Mouse (Mus musculus) hindbrain, embryonic 11.5 days (tissue): Measurements from ENCODE around the gene Cntnap5b. TPM values are rescaled to one million over a fixed set of nuclear protein-coding genes. Genes with fewer than 3 reads are reported as not detected.
A peak's percentile ranks its signal among the peaks of the same experiment; 100 is the strongest.

Experiments used
- ATAC-seq: fragments of 200-750 bp; cut with Nextera tagmentation; 2 replicates; pipeline ENCODE4 v1.8.0; 2017; ENCODE audit warnings: mild to moderate bottlenecking, moderate TSS enrichment, moderate library complexity; ENCODE audit not compliant: low FRiP score
- DNase-seq: peaks from one replicate; pipeline ENCODE4 v3.0.0-alpha.2; 2015; ENCODE audit warnings: low spot score
- H3K27ac ChIP-seq: fragments of 300-500 bp; sonication (generic); 2 replicates; pipeline ENCODE4 v1.5.1; 2014; ENCODE audit warnings: mild to moderate bottlenecking, low read depth, low read length
- H3K27me3 ChIP-seq: fragments of 300-500 bp; sonication (generic); 2 replicates; pipeline ENCODE4 v1.6.1; 2014; ENCODE audit warnings: mild to moderate bottlenecking, low read length, moderate library complexity, mixed read lengths; ENCODE audit not compliant: control insufficient read depth, insufficient read depth
- H3K36me3 ChIP-seq: fragments of 300-500 bp; sonication (generic); 2 replicates; pipeline ENCODE4 v1.6.1; 2014; ENCODE audit warnings: mild to moderate bottlenecking, low read length, moderate library complexity, mixed read lengths; ENCODE audit not compliant: control insufficient read depth, insufficient read depth
- H3K4me1 ChIP-seq: fragments of 300-500 bp; sonication (generic); replicated peaks from 2 replicates; pipeline ENCODE4 v1.6.1; 2014; ENCODE audit warnings: low read length, mixed read lengths; ENCODE audit not compliant: control insufficient read depth, insufficient read depth
- H3K4me2 ChIP-seq: fragments of 300-500 bp; sonication (generic); replicated peaks from 2 replicates; pipeline ENCODE4 v1.6.1; 2014; ENCODE audit warnings: mild to moderate bottlenecking, low read depth, low read length
- H3K4me3 ChIP-seq: fragments of 300-500 bp; sonication (generic); 2 replicates; pipeline ENCODE4 v1.5.1; 2014; ENCODE audit warnings: low read depth, low read length
- H3K9ac ChIP-seq: fragments of 300-500 bp; sonication (generic); 2 replicates; pipeline ENCODE4 v1.6.1; 2014; ENCODE audit warnings: low read depth, low read length
- H3K9me3 ChIP-seq: fragments of 300-500 bp; sonication (generic); 2 replicates; pipeline ENCODE4 v1.6.1; 2016; ENCODE audit warnings: low read length; ENCODE audit not compliant: control insufficient read depth
- WGBS: fragments of 180-500 bp; shearing (Covaris S2); extraction: QIAGEN DNeasy Blood & Tissue Kit; methylation state at CpG from one replicate; pipeline ENCODE4 v1.1.7; 2014; 5-methylcytosine and 5-hydroxymethylcytosine counted together
- polyA plus RNA-seq: library from polyadenylated mRNA; unstranded; fragments of >200 nt; fragmentation: Nextera tagmentation; extraction: Ambion mirVana; gene quantifications from 2 replicates; pipeline ENCODE4 v1.2.1, GENCODE M21; 2014

Cntnap5b gene
- polyA plus RNA-seq, 1 experiment from 2014 or later: 0.39 TPM

DNA sequence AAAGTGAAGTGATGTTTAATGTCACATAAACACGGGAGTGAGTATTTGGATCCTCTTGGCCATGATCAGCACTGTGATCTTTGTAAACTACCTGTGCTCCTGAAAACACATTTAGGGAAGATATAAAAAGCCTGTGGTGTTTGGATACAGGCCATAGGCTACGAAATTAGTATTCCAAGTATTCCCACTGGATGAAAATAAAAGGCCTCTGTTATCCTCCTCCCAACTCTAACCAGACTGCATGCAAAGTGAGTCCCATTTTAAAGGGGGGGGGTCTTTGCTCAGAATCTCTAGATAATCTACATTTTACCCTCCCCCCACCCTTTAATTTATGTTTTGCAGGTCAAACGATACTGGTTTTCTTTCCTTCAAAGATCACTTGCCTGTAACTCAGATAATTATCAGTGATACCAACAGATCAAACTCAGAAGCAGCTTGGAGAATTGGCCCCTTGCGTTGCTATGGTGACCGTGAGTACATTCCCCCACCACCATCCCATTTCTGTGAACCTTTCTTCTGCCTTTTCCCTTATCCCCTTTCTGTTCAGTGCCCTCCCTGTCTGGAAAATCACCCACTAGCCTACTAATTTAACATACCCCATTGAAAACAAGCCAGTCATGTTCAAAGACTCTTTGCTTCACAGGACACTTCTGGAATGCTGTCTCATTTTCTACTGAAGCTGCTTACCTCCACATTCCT is 597.0 kb downstream of the Cntnap5b start:
- no peak overlapping the region for H3K9ac ChIP-seq
- H3K27me3 ChIP-seq: no peaks in the 10 kb centered on the region
- no peak overlapping the region for H3K4me3 ChIP-seq
- 80% methylated on average over 5 of the region's 5 CpGs for WGBS
- H3K27ac ChIP-seq: no peak overlapping the region
- no peaks in the 10 kb centered on the region for H3K9me3 ChIP-seq
- DNase-seq: peak; percentile 2
- ATAC-seq: peak; percentile 83
- no peaks in the 10 kb centered on the region for H3K36me3 ChIP-seq
- H3K4me1 ChIP-seq: no peaks in the 10 kb centered on the region
- no peak overlapping the region for H3K4me2 ChIP-seq

DNA sequence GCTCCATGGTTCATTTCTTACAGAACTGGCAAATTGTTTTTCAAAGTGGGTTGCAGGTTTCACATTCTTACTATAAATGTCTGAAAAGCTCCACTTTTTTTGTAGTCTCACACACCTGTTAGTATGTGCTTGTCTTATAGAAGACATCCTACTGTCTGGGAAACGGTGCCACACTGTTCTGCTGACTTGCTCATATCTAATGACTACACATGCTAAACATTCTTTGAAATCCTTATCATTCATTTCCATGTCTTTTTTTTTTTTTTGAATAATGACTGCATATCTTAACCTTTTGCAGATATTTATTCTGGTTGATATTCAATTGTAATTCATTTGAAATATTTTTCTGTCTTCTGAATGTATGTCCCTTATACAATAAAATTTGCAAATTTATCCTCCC is 613.7 kb downstream of the Cntnap5b start:
- no peaks in the 10 kb centered on the region for H3K4me1 ChIP-seq
- H3K4me3 ChIP-seq: no peak overlapping the region
- H3K27ac ChIP-seq: no peak overlapping the region
- H3K4me2 ChIP-seq: no peak overlapping the region
- 89% methylated on average over 1 of the region's 1 CpGs for WGBS
- H3K36me3 ChIP-seq: no peaks in the 10 kb centered on the region
- H3K27me3 ChIP-seq: no peaks in the 10 kb centered on the region
- H3K9ac ChIP-seq: no peak overlapping the region
- ATAC-seq: no peak
- H3K9me3 ChIP-seq: no peaks in the 10 kb centered on the region
- DNase-seq: no peak

DNA sequence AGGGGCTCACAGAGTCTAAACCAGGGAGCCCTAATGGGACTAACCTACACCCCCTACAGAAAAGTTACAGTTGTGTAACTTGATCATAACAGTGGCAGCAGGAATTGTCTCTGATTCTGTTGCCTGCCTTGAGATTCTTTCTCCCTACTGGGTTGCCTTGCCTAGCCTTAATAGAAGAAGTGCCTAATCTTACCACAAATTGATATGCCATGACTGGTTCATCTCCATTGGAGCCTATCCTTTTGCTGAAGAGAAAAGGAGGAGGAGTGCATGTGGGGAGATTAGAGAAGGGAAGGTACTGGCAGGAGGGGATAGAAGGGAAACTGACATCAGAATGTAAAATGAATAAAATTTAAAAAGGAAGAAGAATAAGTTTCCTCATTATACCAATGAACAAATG is 621.5 kb downstream of the Cntnap5b start:
- no peak overlapping the region for H3K9ac ChIP-seq
- H3K27ac ChIP-seq: no peak overlapping the region
- H3K4me2 ChIP-seq: no peak overlapping the region
- no peaks in the 10 kb centered on the region for H3K9me3 ChIP-seq
- no peak for ATAC-seq
- no peaks in the 10 kb centered on the region for H3K36me3 ChIP-seq
- DNase-seq: no peak
- no peak overlapping the region for H3K4me3 ChIP-seq
- H3K4me1 ChIP-seq: no peaks in the 10 kb centered on the region
- H3K27me3 ChIP-seq: no peaks in the 10 kb centered on the region

DNA sequence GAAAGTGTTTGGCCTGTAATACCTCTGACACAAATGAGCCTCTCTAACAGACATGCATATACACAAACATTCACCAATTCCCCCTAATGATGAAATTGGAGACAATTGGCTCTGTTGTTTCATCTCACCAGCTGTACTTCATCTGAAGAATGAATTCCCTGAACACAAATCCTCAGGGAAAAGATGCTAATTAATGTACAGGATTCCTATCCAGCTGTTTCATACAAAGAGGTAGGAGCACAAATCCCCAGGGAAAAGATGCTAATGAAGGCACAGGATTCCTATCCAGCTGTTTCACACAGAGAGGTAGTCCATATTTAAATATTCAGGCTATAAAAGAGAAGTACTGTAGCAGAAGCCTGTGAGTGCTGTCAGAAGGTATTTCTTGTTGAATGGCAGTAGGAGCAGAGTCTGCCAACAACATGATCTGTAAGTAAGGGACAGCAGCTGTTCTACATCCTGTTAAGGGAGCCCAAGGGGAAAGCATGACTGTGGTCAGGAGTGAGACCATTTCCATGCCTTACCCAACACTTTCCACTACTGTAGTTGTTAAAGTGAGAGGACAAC is 644.2 kb downstream of the Cntnap5b start:
- peak; percentile 51; the same call in 1 of the 2 replicates for ATAC-seq
- Histone ChIP-seq H3K27me3 (no peaks in the 10 kb centered on the region), H3K4me3 (no peak overlapping the region), H3K4me2 (no peak overlapping the region), H3K9me3 (no peaks in the 10 kb centered on the region), H3K4me1 (no peaks in the 10 kb centered on the region), H3K9ac (no peak overlapping the region), H3K36me3 (no peaks in the 10 kb centered on the region), H3K27ac (no peak overlapping the region)
- DNase-seq: peak; percentile 6

DNA sequence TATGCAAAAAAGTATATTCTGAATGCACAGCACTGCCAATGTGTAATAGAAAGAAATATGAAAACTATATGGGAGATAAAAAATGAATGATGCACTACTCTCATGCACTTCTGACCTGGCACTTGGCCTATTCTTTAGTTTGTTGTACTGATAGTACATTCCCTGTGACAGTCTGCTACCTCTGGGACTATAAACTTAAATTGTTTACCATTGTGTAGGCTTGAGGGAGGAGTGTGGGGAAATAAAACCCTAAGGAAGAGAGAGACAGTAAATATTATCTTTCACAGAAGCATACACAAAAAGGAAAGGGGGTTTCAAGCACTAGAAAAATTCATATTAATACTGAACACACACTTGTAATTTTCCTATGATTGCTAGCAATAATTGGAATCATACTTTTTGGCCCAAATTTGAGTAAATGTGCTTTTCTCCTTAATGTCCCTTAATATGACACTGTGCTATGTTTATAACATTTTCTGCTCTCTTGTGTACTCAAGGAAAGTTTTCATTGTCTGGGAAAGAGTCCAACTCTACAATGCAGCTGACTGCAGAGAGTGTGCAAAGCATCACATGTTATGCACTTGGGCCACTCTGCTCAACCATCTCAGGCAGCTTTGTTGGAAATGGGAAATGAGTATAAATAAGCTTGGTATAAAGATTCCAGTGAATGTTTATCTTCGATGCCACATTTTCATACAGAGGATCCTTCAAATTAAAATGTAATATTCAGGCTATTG is 657.6 kb downstream of the Cntnap5b start:
- H3K9me3 ChIP-seq: no peaks in the 10 kb centered on the region
- no peak overlapping the region for H3K9ac ChIP-seq
- no peaks in the 10 kb centered on the region for H3K4me1 ChIP-seq
- ATAC-seq: no peak
- DNase-seq: no peak
- no peak overlapping the region for H3K27ac ChIP-seq
- no peak overlapping the region for H3K4me2 ChIP-seq
- WGBS: 92% methylated on average over 1 of the region's 1 CpGs
- no peaks in the 10 kb centered on the region for H3K27me3 ChIP-seq
- no peak overlapping the region for H3K4me3 ChIP-seq
- no peaks in the 10 kb centered on the region for H3K36me3 ChIP-seq

DNA sequence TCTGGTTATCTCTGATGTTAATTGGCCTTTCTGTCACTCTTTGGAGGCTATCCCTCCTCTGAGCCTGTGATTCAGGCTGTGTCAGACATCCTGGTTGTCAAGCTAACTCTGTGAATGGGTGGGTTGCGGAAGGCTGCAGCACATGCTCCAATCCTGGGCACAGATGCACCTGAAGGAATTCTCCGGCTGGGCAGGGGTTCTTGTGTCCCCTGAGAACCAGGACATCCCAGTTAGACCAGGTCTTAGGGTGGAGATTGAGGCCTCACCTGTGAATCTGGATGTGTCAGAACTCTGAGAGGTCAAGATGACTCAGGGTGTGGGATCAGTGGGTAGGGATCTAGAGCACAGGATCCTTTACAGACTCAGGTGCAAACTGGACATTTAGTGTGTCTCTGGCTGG is 691.3 kb downstream of the Cntnap5b start:
- DNase-seq (no peak), ATAC-seq (no peak)
- Histone ChIP-seq H3K36me3 (no peaks in the 10 kb centered on the region), H3K27ac (no peak overlapping the region), H3K27me3 (no peaks in the 10 kb centered on the region), H3K4me1 (no peaks in the 10 kb centered on the region), H3K4me3 (no peak overlapping the region), H3K4me2 (no peak overlapping the region), H3K9me3 (no peaks in the 10 kb centered on the region), H3K9ac (no peak overlapping the region)
- WGBS: 90% methylated on average over 2 of the region's 2 CpGs

DNA sequence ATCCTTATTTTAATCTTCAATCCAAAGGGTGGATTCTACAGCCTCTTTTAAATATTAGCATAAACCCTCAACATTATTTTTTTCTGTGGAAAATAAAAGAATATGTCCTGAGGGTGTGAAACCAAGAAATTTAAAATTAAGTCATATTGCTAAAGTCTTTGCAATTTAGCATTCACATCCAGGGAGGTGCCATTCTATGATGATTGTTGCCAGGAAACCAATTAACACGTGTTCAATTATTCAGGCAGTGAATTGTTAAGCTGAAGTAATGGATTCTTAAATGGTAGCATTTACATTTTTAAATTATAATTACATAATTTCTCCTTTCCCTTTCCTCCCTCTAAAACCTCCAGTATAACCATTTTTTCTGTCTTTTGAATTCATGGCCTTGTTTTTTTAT is 692.7 kb downstream of the Cntnap5b start:
- Histone ChIP-seq H3K36me3 (no peaks in the 10 kb centered on the region), H3K4me3 (no peak overlapping the region), H3K27ac (no peak overlapping the region), H3K9me3 (no peaks in the 10 kb centered on the region), H3K4me2 (no peak overlapping the region), H3K4me1 (no peaks in the 10 kb centered on the region), H3K27me3 (no peaks in the 10 kb centered on the region), H3K9ac (no peak overlapping the region)
- WGBS: 71% methylated on average over 1 of the region's 1 CpGs
- ATAC-seq (no peak), DNase-seq (no peak)

DNA sequence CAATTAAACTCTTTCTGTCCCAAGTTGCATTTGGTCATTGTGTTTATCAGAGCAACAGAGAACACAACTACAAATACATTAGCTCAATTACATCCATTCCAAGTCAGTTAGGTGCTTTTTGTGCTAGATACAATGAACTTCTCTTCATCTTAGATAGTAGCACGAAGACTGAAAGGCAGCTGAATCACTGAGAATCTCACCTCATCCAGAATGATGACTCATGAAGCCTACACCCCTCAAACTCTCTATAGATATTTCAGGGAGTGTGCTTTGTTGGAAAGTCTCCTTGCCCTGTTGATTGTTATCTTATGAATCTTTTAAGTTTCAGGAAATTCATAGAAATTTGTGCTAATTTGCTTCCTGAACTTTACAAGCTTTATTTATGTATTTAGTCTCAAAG is 695.0 kb downstream of the Cntnap5b start:
- 74% methylated on average over 1 of the region's 1 CpGs for WGBS
- Histone ChIP-seq H3K27ac (no peak overlapping the region), H3K27me3 (no peaks in the 10 kb centered on the region), H3K9ac (no peak overlapping the region), H3K4me3 (no peak overlapping the region), H3K4me2 (no peak overlapping the region), H3K9me3 (no peaks in the 10 kb centered on the region), H3K36me3 (no peaks in the 10 kb centered on the region), H3K4me1 (no peaks in the 10 kb centered on the region)
- ATAC-seq (no peak), DNase-seq (no peak)

DNA sequence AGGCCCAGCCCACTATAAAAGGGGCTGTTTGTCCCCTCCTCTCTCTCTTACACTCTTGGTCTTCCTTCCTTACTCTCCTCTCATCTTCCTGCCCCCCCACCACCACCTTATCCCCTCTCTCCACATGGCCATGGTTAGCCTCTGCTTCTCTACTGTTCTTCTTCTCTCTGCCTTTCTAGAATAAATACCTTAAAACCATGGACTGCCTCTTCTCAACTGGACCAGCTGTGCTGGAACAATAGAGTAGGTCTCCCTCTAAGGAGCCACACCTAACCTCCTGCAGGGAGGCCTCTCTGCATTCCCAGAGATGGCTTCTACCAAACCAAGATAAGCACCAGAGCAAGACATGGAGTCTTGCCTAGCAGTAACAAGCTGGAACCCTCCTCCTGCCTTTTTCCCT is 737.3 kb downstream of the Cntnap5b start:
- Histone ChIP-seq H3K27ac (no peak overlapping the region), H3K27me3 (no peaks in the 10 kb centered on the region), H3K9me3 (no peaks in the 10 kb centered on the region), H3K36me3 (no peaks in the 10 kb centered on the region), H3K4me1 (no peaks in the 10 kb centered on the region), H3K4me2 (no peak overlapping the region), H3K9ac (no peak overlapping the region), H3K4me3 (no peak overlapping the region)
- ATAC-seq (no peak), DNase-seq (no peak)
